Mouse (Mus musculus) left cerebral cortex, adult 18-20 months (tissue): ENCODE data around the gene 2700049A03Rik. TPM values are rescaled to one million over a fixed set of nuclear protein-coding genes. Genes with fewer than 3 reads are reported as not detected.
"Not testable (repeated sequence)": the region's sequence is repeated elsewhere in the genome, so short reads cannot be mapped to it uniquely, and the experiment has no call there.

Experiments used
- DNase-seq, 2 experiments: peaks; one replicate each; pipeline ENCODE4 v3.0.0; 2021 to 2022; ENCODE audit warnings: low spot score in 2 of 2, mixed read lengths in 1 of 2
- long read RNA-seq, 2 experiments: library from polyadenylated mRNA; stranded (forward); transcript quantifications; one replicate each; pipeline ENCODE4 v2.0.0; 2021
- total RNA-seq, 2 experiments: library from RNA; stranded (reverse); gene quantifications; 2 replicates each; pipeline ENCODE4 v1.2.3; 2021

2700049A03Rik gene
- 1 to 10 TPM; 5.2 to 5.7 TPM for total RNA-seq
- long read RNA-seq, experiment 1, full-length matches to known transcripts, result 2 of 5 reads
- long read RNA-seq, experiment 1, partial matches to known transcripts, result 0 of 5 reads
- long read RNA-seq, experiment 1, other reads (novel, unspliced or antisense), result 3 of 5 reads
- long read RNA-seq, experiment 2, partial matches to known transcripts, result 0 of 4 reads
- long read RNA-seq, experiment 2, other reads (novel, unspliced or antisense), result 4 of 4 reads

DNA sequence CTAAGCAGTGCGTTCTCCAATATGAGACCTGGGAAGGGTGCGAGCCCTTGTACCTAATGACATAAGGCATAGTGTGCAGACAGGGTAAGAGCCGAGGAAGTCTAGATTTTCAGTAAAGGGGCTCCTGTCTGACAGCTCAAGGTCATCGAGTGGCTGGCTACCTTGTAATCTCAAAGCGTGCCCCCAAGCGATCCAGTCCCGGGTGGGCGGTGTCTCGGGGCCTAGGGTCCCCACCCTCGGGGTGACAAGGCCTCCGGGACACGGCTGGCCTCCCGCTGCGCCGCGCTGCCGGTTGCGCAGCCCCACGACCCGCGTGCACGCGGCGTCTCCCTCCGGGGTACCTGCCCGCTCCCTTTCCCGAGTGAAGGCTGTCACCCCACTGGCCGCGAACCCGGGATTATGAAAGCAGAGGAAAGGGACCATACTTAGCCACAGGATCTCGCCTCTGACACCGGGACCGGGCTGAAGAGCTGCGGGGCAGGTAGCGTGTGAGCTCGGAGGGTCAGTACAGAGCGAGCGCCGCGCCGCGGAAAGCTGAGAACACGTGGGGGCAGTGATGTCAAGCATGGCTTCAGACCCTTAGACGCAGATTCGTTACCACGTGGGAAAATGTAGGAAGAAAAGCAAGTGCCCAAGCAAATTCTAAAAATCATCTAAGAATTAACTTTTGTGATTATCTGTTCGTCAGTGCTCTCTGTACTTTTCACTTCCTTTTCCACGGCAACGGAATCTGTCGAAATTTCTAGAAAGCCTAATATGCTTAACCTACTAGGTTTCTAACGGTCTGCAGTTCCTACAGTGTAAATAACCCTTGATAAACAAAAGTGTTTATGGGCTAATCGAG lies at the start of gene 2700049A03Rik, which contains the start of gene Timm9:
Gene 2700049A03Rik, plus strand, starts transcription at position 719 of the 844 bp plus-strand sequence.
Gene Timm9, minus strand, starts transcription at position 555 of the 844 bp plus-strand sequence.
- DNase-seq, result peak; percentile 74 to 83

GRCm38 (mm10) chr12:71104275-71104674 lies 32.4 kb upstream of the 2700049A03Rik start:
- not testable (repeated sequence) for DNase-seq

DNA sequence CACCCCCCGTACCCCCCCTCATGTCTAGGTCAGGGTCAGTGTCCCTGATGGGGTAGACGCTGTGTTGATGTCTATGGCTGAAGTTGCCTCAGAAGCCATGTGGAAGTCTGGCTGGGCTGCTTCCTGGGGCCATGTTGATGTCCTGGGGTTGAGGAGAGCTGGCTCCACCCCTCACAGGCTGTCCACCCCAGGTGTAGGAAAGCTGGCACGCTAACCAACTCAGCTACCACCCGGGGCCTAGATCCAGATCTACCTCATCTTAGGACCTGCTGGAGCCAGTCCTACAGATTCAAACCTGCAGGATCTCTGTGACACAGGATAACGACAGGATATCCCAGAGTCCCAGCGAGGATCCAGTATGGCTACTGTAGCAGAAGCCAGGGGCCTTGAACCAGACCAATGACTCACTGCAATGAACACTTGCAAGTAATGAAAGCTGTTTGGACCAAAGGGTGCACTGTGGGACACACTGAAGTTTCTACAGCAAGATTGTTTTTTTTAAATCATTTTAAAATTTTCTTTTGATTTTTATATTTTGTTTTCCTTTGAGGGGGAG lies 29.4 kb upstream of the 2700049A03Rik start:
- DNase-seq, result no peak

- no peak for DNase-seq
Measured at GRCm38 (mm10) chr12:71111331-71111730, 25.3 kb upstream of the 2700049A03Rik start, which contains the start of gene Tomm20l. Gene Tomm20l, plus strand, starts transcription at chr12:71111428.

- DNase-seq, result no peak
Measured at GRCm38 (mm10) chr12:71113074-71113473, 23.6 kb upstream of the 2700049A03Rik start.

GRCm38 (mm10) chr12:71113675-71114288 lies 22.9 kb upstream of the 2700049A03Rik start:
- peak; percentile 56 to 63 for DNase-seq

DNA sequence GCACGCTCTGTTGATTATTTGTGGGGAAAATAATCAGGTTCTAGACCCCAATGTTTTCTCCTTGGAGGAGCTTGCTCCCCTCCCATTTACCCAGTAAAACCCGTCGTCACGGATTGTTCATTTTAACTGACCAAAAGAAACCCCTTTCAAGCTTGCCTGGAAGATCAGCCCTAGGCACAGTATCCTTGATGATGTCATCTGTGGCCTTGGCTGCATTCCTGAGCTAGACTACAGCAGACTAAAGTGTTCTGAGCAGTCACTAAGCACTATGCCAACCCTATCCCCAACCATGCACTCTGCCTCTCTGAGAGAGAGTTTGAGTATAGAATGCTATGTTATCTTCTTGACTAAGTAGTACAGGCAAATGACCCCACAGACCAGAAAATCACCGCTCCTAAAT lies 20.2 kb upstream of the 2700049A03Rik start:
- DNase-seq, result no peak

- DNase-seq, result no peak
Measured at GRCm38 (mm10) chr12:71122731-71123130, 13.9 kb upstream of the 2700049A03Rik start.

DNA sequence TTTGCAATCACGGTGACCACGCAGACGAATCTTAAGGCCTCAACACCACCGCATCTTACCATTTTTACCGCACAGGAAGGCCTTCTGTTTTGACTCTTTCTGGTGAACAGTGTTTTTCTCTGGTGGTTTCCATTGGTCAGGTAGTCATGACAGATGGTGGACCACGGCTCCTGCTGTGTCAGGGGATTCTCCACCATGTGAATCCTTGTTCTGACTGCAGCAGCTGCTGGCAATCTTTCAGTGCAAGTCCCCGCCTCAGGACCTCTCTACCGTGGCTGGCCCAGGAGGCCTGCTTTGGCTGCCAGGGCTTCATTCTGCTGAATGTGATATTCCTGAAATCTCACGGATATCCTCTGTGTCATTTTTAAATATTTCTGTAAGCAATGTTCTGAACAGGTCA lies 13.4 kb upstream of the 2700049A03Rik start:
- no peak for DNase-seq

GRCm38 (mm10) chr12:71135581-71135980 lies 1.1 kb upstream of the 2700049A03Rik start:
- DNase-seq, result no peak

DNA sequence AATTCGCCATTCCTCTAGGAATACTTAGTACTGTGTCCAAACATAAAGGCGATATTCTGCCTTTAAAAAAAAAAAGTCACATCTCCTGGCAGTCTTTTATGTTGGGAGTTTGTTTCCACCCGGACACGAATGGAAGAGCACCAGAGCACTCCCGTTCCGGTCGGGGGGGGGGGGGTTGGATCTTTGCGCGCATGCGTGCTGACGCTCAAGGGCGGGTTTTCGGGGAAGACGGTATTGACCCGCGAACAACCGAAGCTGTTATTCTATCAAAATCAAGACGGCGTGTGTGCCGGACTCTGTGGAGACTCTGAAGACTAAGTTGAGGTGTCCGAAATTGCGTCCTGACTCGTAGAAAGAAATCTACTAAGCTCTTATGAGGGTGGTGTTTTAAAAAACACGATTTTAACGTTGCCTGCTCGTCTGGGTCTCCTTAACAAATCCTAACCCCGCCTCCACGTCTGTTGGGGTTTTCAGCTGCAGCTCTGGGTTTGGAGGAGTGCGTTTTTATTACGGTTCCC lies 385 bp downstream of the 2700049A03Rik start:
- DNase-seq, result peak; percentile 73 to 75

- no peak for DNase-seq
Measured at GRCm38 (mm10) chr12:71137686-71138085, 1.0 kb downstream of the 2700049A03Rik start.

GRCm38 (mm10) chr12:71139258-71139828 lies 2.7 kb downstream of the 2700049A03Rik start:
- no peak for DNase-seq

- no peak for DNase-seq
Measured at GRCm38 (mm10) chr12:71141189-71141588, 4.5 kb downstream of the 2700049A03Rik start.

DNA sequence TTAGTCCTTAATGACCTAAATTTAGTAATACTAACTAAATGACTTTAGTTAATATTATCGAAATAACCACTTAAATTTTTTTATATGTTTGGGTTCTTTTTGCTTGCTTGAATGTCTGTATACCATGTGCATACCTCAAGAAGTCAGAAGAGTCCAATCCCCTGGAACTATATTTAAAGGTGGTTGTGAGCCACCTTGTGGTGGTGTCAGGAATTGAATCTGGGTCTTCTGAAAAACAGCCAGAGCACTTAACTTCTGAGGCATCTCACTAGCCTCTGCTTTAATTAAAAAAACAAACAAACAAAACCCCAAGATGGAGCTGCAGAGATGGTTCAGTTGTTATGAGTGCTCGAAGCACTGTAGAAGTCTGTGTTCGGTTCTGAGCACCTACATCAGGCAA lies 11.0 kb downstream of the 2700049A03Rik start:
- DNase-seq, result peak; percentile 33 to 53

- no peak for DNase-seq
Measured at GRCm38 (mm10) chr12:71148801-71149200, 12.2 kb downstream of the 2700049A03Rik start.

DNA sequence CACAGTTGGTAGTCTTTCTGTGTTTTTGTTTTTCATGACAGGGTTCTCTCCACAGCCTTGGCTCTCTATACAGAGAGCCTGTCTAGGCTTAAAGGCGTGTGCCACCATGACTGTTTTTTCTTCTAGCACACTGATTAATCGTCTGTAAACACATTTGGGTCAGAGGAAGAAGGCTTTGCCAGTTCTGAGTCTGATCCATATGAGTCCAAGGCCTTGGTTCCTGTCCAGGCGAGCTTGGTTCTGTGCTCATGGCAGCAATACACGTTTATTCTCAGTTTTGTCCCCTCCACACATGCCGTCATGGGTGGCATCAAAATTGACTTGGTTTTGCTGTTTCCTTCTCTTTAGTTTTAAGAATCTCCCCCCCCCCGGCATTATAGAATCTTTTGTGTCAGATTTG lies 12.8 kb downstream of the 2700049A03Rik start:
- DNase-seq, result no peak

GRCm38 (mm10) chr12:71150167-71150566 lies 13.5 kb downstream of the 2700049A03Rik start:
- DNase-seq, result no peak

DNA sequence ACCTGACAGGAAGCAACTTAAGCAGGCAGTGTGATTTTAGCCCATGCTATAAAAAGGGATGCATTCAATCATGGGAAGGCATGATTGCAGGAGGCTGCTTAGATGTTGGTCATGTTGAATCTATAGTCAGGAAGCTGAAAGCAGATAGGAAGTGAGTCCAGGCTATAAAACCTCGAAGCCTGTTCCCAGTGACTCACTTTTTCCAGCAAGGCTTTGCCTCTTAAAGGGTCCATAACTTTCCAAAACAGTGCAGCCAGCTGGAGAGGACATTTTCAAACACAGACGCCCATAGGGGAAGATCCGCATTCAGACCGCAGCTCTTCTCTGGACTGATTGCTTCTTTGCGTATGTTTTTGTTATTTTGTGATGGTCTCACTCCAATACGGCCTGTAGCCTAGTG lies 18.3 kb downstream of the 2700049A03Rik start:
- DNase-seq, result no peak

DNA sequence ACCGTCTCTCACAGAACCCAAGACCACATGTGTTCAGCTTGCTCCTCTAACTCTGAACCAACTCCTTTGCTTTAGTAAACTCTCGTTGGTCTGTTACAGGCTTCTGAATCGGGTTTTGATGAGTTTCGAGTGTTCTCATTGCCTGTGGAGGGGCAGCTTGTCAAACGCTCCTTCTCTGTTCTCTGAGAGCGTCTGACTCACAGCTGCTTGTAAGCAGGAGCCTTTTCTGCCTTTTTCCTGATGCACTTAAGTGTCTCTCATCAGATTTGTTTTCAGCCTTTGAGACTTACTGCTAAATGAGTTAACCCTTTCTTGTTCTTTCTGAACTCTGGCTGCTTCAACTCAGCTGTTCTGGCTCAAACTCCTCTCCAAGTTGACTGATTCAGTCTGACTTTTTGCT lies 21.3 kb downstream of the 2700049A03Rik start:
- no peak for DNase-seq

- DNase-seq, result no peak
Measured at GRCm38 (mm10) chr12:71164410-71164809, 27.8 kb downstream of the 2700049A03Rik start.
